ENCODE assay signal across 11 mouse cellular contexts in the genomic region with DNA sequence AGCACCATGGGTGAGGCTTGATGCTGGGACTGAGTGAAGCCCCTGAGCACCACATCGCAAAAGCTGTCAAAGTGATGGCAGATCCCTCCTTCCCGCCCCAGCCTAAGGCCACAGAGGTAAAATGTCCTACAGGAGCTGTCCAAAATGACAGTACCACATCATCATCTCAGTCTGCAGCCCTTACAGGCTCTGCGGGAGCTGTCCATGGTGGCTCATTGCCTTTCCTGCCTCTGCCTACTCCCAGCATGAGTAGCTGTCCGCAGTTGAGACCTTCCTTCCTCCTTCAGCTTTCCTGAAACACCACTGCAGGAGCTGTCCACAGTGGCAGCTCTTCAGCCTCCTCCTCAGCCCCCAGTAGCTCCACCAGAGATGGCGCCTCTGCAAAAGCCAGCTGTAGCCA. TPM values are rescaled to one million over a fixed set of nuclear protein-coding genes. Genes with fewer than 3 reads are reported as not detected.
A peak's percentile ranks its signal among the peaks of the same experiment; 100 is the strongest.
DNase-seq lines count a peak whose midpoint lies in the region; ATAC-seq and TF ChIP-seq lines count a peak whose summit lies in the region.
"Had no signal": no experiment of that assay in that cellular context is flagged by ENCODE, and none has a peak within 500 bp of the region (broad histone marks: within the 10 kb centered on the region; RNA-seq: fewer than 3 reads in every experiment).

No protein-coding gene starts in this region.

- H3K4me2 ChIP-seq in forebrain, embryonic 13.5 days, result no peak overlapping the region
- H3K4me2 ChIP-seq in forebrain, postnatal 0 days (ENCODE audit: low read depth), result no peak overlapping the region
- H3K4me2 ChIP-seq in hindbrain, postnatal 0 days (ENCODE audit: low read depth, low read length), result no peak overlapping the region
- H3K4me2 ChIP-seq: embryonic facial prominence, embryonic 15.5 days; limb, embryonic 13.5 days had no signal

- TF ChIP-seq CTCF in forebrain, postnatal 0 days (IDR thresholded peaks at IDR 0.05; ENCODE audit: low read depth), result no peak
- no peak for TF ChIP-seq CTCF in hindbrain, postnatal 0 days (IDR thresholded peaks at IDR 0.05; ENCODE audit: low read depth)

- H3K4me3 ChIP-seq in forebrain, embryonic 13.5 days, result no peak overlapping the region
- no peak overlapping the region for H3K4me3 ChIP-seq in forebrain, postnatal 0 days (ENCODE audit: low read depth, low read length)
- no peak overlapping the region for H3K4me3 ChIP-seq in hindbrain, postnatal 0 days (ENCODE audit: low read length)
- H3K4me3 ChIP-seq: embryonic facial prominence, embryonic 15.5 days; limb, embryonic 13.5 days had no signal

- no peaks in the 10 kb centered on the region for H3K27me3 ChIP-seq in forebrain, embryonic 13.5 days
- no peaks in the 10 kb centered on the region for H3K27me3 ChIP-seq in forebrain, postnatal 0 days (ENCODE audit: insufficient read depth, low read length)
- H3K27me3 ChIP-seq in hindbrain, postnatal 0 days (ENCODE audit: insufficient read depth, low read length), result no peaks in the 10 kb centered on the region
- H3K27me3 ChIP-seq: embryonic facial prominence, embryonic 15.5 days; limb, embryonic 13.5 days had no signal

- ATAC-seq in forebrain, embryonic 13.5 days, result peak; percentile 13; the same call in 1 of the 2 replicates
- no peak for ATAC-seq in forebrain, postnatal 0 days
- ATAC-seq in hindbrain, postnatal 0 days, result no peak

- no peaks in the 10 kb centered on the region for H3K9me3 ChIP-seq in forebrain, embryonic 13.5 days (replicated peaks)
- H3K9me3 ChIP-seq in forebrain, postnatal 0 days (ENCODE audit: low read length), result no peaks in the 10 kb centered on the region
- H3K9me3 ChIP-seq in hindbrain, postnatal 0 days (ENCODE audit: low read length), result no peaks in the 10 kb centered on the region
- H3K9me3 ChIP-seq: embryonic facial prominence, embryonic 15.5 days; G1E; limb, embryonic 13.5 days had no signal

- H3K27ac ChIP-seq in forebrain, embryonic 13.5 days, result no peak overlapping the region
- no peak overlapping the region for H3K27ac ChIP-seq in forebrain, postnatal 0 days (ENCODE audit: low read depth, low read length)
- H3K27ac ChIP-seq in hindbrain, postnatal 0 days, result no peak overlapping the region
- H3K27ac ChIP-seq: embryonic facial prominence, embryonic 15.5 days; limb, embryonic 13.5 days had no signal

- H3K36me3 ChIP-seq in forebrain, embryonic 13.5 days (ENCODE audit: poor library complexity, severe bottlenecking), result peaks cover 21% of the 10 kb centered on the region
- no peaks in the 10 kb centered on the region; the same call in 1 of the 2 replicates for H3K36me3 ChIP-seq in forebrain, postnatal 0 days (ENCODE audit: insufficient read depth)
- H3K36me3 ChIP-seq in hindbrain, postnatal 0 days (ENCODE audit: insufficient read depth, low read length), result no peaks in the 10 kb centered on the region
- H3K36me3 ChIP-seq: embryonic facial prominence, embryonic 15.5 days had no signal

- H3K9ac ChIP-seq in forebrain, embryonic 13.5 days, result no peak overlapping the region
- H3K9ac ChIP-seq in forebrain, postnatal 0 days, result no peak overlapping the region
- H3K9ac ChIP-seq in hindbrain, postnatal 0 days (replicated peaks; ENCODE audit: low read length), result no peak overlapping the region
- H3K9ac ChIP-seq: embryonic facial prominence, embryonic 15.5 days; limb, embryonic 13.5 days had no signal

- WGBS in forebrain, embryonic 13.5 days, result 89% methylated on average over 5 of the region's 5 CpGs
- WGBS in forebrain, postnatal 0 days, result 89% methylated on average over 5 of the region's 5 CpGs
- WGBS in hindbrain, postnatal 0 days, result 93% methylated on average over 5 of the region's 5 CpGs

- H3K4me1 ChIP-seq in forebrain, embryonic 13.5 days, result peaks cover 18% of the 10 kb centered on the region
- H3K4me1 ChIP-seq in forebrain, postnatal 0 days (ENCODE audit: insufficient read depth), result 0 out of 2 replicates have a peak, but pooled peaks cover 1% of the 10 kb centered on the region
- H3K4me1 ChIP-seq in hindbrain, postnatal 0 days (ENCODE audit: insufficient read depth, low read length), result no peaks in the 10 kb centered on the region
- H3K4me1 ChIP-seq: embryonic facial prominence, embryonic 15.5 days; limb, embryonic 13.5 days had no signal

- no peak for DNase-seq in forebrain, postnatal 0 days
- DNase-seq in ovary, postnatal 36 days (ENCODE audit: low spot score), result peak; percentile 32
- DNase-seq in ovary, postnatal 14 days (ENCODE audit: low spot score), result no peak
- DNase-seq in kidney, postnatal 10 days, result peak; percentile 68
- peak; percentile 8 for DNase-seq in thymus, postnatal 25 days
- no peak for DNase-seq in cerebellum, adult 9-10 months
- no peak for DNase-seq in hindbrain, postnatal 0 days (ENCODE audit: low spot score)

RNA-seq across cellular contexts. Expression of gene Klhl7, which starts 9.7 kb away (rescaled TPM):
- polyA plus RNA-seq in forebrain, embryonic 13.5 days (2015; fragmentation: Nextera tagmentation; extraction: Ambion mirVana), result 176 and 178 TPM in 2 replicates
- 244 and 250 TPM in 2 replicates for total RNA-seq in forebrain, postnatal 0 days (2014; rRNA removed)
- 90.5 and 118 TPM in 2 replicates for polyA plus RNA-seq in forebrain, postnatal 0 days (2015; fragmentation: Nextera tagmentation; extraction: Ambion mirVana)
- 101 and 127 TPM in 2 replicates for total RNA-seq in hindbrain, postnatal 0 days (2014; rRNA removed)
- polyA plus RNA-seq in hindbrain, postnatal 0 days (2015; fragmentation: Nextera tagmentation; extraction: Ambion mirVana), result 106 and 109 TPM in 2 replicates

RNA-seq across cellular contexts. Expression of gene Nupl2, which starts 54.7 kb away (rescaled TPM):
- polyA plus RNA-seq in forebrain, embryonic 13.5 days (2015; fragmentation: Nextera tagmentation; extraction: Ambion mirVana), result 15.2 and 17.0 TPM in 2 replicates
- 9.2 and 11.0 TPM in 2 replicates for total RNA-seq in forebrain, postnatal 0 days (2014; rRNA removed)
- polyA plus RNA-seq in forebrain, postnatal 0 days (2015; fragmentation: Nextera tagmentation; extraction: Ambion mirVana), result 7.4 and 8.9 TPM in 2 replicates
- 11.8 and 12.9 TPM in 2 replicates for total RNA-seq in hindbrain, postnatal 0 days (2014; rRNA removed)
- 8.0 and 11.2 TPM in 2 replicates for polyA plus RNA-seq in hindbrain, postnatal 0 days (2015; fragmentation: Nextera tagmentation; extraction: Ambion mirVana)

Comparison
In these comparisons a context has a peak if more than half of its experiments do, and no peak if none do; other contexts are left out.
1. DNase-seq: peak in ovary, postnatal 36 days (single experiment), kidney, postnatal 10 days (single experiment) and thymus, postnatal 25 days (single experiment); none in forebrain, postnatal 0 days (single experiment), ovary, postnatal 14 days (single experiment), cerebellum, adult 9-10 months (single experiment) and hindbrain, postnatal 0 days (single experiment).